Mouse (Mus musculus) testis, postnatal 10 days (tissue): Measurements from ENCODE around the gene Itgb1.

Source experiments
- DNase-seq: peaks from one replicate; pipeline ENCODE4 v3.0.0; 2021; ENCODE audit warnings: low spot score

Itgb1 gene

DNA sequence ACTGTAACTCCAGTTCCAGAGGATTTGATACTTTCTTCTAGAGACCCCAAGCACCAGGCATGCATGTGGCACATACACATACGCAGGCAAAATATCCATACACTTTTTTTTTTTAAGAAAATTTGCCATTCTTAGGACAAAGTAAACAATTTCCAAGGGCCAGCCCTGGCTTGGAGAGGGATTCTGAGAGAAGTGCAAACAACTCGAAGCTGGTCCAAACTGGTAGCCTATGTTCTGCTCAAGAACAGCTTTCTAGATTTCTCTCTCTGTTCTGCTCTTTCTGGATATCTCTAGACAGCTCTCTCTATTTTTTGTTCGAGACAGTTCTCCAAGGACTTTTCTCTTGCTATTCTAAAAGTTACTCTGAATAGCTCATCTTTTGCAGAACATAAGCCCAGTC lies 3.5 kb upstream of the Itgb1 start:
- DNase-seq, result no peak

DNA sequence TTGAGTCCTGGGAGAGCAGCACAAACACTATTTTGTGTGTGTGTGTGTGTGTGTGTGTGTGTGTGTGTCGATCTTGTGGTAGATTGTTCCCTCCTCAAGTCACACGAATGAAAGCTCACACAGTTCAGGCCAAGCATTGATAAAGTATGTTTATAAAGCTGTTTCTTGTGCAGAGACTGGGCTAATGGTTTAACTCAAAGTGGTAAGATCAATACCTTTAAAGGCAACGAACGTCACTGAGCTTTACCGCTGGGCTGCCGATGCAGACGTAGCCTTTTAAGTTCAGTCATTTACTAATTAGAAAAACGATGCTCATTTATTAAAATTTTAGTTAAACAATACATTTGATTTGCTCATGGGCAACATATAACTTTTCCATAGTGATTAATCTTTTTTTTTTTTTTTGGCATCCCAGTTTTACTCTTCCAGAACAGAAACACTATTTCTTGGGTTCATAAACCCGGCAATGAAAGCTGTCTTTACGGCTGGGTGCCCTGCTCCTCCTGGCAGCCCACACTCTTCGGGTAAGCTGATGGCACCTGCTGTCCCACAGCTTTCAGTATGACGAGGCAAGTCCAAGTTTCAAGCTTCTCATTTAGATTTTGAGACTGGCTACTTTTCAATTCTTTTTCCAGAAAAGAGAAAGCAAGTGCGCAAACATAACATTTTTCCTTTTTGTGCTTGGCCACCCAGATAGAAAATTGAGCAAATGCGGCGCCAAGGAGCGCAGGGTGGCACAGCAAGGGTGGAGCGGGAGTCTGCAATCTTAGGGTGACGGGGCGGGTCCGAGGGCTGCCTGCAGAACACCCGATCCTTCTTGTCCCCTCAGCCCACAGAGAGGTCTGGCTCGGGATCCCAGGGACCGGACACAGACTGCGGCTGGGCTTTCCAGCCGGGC lies 596 bp upstream of the Itgb1 start:
- DNase-seq, result no peak

DNA sequence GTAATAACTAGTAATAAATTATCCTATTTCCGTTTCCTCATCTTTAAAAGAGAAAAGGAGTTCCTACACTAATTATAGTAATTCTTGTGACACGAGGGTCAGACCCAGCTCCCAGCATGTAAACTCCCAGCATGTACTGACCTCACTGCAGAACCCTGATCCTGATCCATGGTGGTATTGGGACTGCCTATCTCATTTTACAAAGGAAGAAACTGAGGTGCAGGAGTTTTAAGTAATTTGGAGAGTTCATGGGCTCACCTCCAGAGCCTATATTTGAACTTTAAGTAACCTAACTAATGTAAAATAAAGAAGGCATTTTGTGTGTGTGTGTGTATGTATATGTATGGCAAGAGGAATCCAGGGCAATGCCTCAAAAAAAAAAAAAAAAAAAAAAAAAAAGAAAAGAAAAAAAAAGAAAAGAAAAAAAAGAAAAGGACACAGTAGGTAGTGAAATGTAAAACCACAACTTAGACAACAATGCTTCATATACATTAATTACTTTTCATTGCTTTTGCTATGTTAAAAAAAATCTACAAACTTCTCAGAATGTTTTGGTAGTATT lies 1.1 kb downstream of the Itgb1 start:
- no peak for DNase-seq

DNA sequence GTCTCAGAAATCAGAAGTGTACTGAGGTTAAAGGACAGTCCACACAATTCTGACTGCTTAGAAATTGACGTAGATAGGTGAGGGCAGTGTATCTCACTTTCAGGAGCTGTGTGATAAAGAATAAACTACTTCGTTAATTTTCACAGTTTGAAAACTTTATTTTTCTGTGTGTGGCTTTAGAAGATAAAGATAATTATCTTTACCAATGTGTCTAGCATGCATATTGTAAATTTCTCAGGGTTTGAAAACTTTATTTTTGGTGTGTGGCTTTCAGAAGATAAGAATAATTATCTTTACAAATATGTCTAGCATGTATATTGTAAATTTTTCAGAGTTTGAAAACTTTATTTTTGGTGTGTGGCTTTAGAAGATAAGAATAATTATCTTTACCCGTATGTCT lies 3.2 kb downstream of the Itgb1 start:
- no peak for DNase-seq

DNA sequence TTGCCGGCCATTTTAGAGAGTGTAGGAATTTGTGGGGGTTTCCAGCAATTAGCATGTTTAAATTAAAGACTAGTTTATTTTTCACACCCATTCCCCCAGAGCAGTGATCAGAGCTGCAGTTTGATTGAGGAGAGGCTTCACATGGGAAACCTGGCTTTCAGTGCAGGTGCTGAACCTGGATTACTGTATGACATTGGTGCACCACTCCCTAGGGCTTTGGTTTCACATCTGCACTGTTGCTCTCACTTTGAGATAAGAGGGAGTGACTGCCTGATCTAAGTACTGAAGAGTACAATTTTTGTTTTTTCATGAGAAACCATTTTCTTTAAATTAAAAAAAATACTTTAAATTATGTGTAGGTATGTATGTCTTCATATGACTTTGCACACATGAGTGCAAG lies 4.6 kb downstream of the Itgb1 start:
- no peak for DNase-seq

DNA sequence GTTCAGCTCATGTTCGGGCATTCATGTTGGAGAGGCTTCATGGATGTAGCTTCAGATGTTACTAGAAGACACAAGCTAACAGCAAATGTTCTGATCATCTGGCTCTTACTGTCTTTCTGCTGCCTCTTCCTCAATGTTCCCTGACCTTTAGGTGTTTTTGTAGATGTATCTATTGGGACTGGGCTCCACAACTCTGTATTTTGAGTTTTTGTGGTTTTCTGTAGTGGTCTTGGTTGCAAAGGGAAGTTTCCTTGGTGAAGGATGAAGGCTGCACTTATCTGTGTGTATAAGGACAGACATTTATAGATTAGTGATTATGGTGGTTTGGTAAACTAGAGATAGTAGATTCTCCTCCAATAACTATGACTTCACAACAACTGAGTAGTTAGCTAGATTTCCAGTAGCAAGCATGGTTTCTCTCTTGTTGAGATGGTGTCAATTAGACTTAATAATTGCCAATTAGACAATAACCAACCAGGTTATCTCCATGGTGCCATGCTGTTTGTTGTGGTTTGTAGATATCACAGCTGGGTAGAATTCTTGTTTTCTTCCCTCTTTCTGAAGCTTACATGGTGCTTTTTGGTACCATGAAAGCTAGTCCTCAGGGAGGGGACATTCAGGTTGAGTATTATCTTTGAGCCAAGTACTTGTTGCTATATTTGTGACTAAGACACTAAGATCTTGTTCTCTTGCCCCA lies 11.4 kb downstream of the Itgb1 start:
- no peak for DNase-seq

DNA sequence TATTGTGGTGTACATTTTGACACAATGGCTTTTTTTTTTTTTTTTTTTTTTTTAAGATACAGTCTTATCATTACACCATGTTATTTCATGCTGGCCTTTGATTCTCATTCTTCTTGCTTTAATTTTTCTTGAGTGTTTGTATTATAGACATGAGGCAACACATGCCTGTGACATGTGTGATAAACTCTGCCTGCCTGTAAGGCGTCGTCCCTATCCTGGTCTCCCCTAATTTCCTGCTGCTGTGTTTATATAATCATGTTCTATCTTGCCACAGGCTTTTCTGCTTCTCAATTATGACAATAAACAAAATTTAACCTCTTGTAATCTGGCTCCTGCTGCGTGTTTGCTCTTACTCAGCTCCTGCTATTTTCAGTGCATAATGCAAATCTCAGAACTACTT lies 12.5 kb downstream of the Itgb1 start:
- no peak for DNase-seq

DNA sequence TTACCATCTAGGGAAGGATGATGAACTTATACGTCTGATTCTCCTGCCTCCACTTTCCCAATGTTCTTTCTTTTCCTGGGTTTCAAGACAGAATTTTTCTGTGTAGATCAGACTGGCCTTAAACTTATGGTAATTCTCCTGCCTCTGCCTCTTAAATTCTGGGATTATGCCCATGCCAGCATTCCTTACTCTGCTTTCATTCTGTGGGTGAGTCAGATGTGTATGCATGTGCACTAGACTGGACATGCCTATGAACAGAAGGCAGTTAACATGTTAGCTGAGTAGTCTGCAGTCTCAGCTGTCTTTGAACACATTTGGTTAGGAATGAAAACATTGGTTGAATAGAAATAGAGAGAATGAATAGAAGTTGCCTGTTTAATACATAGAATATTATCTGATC lies 18.9 kb downstream of the Itgb1 start:
- no peak for DNase-seq

DNA sequence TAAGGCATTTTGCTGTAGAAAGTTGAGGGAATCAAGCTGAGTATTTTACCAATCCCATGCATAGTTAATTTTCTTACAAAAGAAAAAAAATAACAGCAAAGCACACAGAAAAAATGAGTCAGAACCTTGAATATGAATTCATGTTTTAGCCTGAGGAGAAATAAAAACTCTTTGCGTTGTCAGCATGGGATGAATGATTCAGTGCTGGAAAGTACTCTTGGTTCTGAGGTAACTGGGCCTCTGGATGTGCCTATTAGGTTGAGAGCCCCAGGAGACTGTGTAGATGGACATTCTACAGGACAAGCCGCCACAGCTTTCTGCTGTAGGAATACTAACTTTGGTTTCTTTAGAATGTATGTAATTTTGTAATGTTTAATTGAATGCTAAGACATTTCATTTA lies 19.4 kb downstream of the Itgb1 start:
- DNase-seq, result no peak

DNA sequence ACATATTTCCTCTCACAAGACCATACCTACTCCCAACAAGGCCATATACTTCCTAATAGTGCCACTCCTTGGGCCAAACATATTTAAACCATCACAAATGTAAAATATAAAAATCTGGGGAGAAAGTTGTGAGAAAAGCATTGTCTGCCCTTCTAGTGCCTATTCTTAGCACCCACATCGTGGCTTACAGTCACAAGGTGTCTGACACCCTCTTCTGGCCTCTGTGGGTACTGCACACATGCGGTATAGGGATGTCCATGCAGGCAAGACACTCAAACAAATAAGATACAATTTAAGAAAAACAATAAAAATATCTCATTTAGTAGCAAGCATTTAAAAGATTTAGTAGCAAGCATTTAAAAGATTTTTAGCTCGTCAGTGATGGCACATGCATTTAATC lies 23.8 kb downstream of the Itgb1 start:
- DNase-seq, result peak; percentile 90

DNA sequence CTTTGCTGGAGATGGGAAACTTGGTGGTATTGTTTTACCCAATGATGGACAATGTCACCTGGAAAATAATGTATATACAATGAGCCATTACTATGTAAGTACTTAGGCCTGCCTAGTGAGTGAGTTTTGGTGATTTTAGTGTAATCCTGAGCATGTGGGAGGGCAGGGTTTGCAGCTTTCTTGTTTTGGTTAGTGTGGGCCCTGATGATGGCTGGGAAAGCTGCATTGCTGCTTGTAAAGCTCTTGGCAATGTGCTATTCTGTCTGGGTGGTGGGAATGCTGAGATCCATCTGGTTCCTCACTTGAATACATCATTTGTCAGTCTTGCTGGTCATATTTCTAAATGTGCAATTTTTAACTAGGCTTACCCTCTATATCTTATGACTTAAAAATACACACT lies 30.7 kb downstream of the Itgb1 start:
- no peak for DNase-seq

DNA sequence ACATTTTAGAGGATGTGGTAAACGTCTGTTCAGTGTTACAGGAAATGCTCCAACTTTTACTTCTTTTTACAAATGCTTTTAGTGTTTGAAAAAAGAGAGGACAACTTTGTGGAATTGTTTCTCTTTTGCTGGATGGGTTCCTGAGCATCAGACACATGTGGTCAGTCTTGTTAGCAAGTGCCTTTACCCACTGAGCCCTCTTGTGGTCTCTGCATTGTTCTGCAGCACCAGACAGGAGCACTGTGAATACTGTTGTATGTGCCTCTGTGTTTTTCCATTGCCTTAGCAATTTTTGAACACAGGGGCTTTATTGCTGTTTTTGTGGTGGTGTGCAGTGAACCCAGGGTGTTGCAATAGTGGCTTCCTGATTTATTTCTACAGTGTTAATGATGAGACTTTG lies 39.4 kb downstream of the Itgb1 start:
- no peak for DNase-seq

DNA sequence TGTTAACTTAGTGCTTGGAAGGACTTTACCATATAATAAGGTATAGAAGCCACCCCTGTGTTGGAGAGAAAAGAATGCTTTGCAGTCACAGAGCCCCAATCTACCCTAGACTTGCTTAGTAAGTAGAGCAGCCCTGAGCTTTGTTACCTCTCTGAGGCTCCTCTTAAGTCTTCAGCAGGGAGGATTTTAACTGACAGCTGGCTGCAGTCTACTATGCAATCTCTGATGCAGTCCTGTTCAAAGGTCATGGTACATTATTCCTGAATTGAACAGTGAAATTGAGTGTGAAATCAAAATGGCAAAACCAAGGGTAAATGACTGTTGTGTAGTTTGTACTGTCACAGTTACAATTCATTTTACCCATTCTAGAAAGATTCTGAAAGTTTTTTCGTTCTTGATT lies 41.8 kb downstream of the Itgb1 start:
- DNase-seq, result no peak

DNA sequence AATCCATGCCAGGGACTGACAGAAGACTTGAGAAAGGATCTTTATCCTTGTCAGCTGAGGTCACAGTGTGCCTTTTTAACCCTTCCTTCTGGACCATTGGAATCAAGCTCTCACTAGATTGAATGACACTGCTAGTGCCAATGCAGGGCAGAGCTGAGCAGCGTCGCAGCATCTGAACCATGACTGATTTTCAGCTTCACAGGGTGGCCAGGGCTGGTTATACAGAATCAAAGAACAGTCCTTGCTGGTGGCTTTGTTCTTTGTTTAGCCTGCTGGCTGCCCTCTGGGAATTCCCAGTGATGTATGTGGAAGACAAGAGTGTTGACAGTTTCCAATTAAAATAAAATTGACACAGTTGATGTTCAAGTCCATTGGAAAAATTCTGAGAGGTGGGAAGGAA lies 46.8 kb downstream of the Itgb1 start:
- no peak for DNase-seq

DNA sequence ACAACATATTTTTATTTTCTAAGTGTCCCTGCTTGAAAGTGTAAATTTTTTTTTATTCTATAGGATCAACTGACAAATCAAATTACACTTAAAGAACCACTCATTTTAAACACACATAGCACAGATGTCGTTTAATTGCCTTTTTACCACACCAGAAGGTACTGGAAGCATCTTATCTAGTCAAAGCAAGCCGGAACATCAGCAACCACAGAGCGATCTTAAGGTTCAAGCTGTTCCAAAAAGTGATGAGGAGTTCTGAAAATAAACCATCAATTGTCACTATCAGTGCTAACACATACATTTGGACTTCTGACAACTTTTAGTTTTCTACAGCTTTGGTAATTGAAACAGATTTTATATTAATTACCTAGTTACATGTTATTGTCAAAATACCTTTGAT lies 48.7 kb downstream of the Itgb1 start:
- no peak for DNase-seq

DNA sequence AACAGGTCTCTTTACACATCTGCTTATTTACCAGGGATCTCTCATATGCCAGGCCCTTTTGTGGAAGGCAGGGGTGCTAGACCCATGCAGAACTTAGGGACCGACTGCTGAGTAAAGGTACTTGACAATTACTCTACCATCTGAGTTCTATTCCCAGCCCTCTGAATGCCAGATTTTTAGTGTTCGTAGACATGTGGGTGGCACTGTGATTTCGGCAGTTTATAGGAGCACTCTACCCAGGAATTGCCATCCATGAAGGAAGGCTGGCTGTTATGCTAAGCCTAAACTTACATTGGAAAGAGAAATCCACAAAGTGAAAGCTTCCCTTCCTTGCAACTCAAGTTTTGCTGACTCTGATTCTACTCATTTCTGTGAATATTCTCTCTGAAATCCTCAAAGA lies 50.2 kb downstream of the Itgb1 start:
- no peak for DNase-seq
